Mouse (Mus musculus) limb, embryonic 12.5 days (tissue): ENCODE measurements around the gene Ano10. TPM values are rescaled to one million over a fixed set of nuclear protein-coding genes. Genes with fewer than 3 reads are reported as not detected.

ENCODE experiments used
- microRNA-seq: library from miRNA; unstranded; fragments of <30 nt; microRNA quantifications from one replicate; pipeline ENCODE4, GENCODE M21; 2017
- polyA plus RNA-seq: library from polyadenylated mRNA; unstranded; fragments of >200 nt; fragmentation: Nextera tagmentation; extraction: Ambion mirVana; gene quantifications from 2 replicates; pipeline ENCODE4 v1.2.1, GENCODE M21; 2016

Gene Ano10
- polyA plus RNA-seq, 1 experiment from 2014 or later = 33.1 TPM

Small RNAs within 50 kb of the gene (microRNA-seq; reads per million reads assigned to microRNA genes)
- not detected for gene Mir8106

Other genes with a start within 250 kb of the Ano10 start
- gene Snrk, start 177.2 kb downstream of the Ano10 start, polyA plus RNA-seq = 51.1 and 57.3 TPM in 2 replicates
- 22.2 and 26.3 TPM in 2 replicates for gene Abhd5, start 57.2 kb upstream of the Ano10 start, polyA plus RNA-seq